Mouse (Mus musculus): ENCODE measurements around the gene Gm7361. TPM values are rescaled to one million over a fixed set of nuclear protein-coding genes. Genes with fewer than 3 reads are reported as not detected.

Gm7361 gene
- not detected for total RNA-seq (2023)

GRCm38 (mm10) chr5:26257391-26257790, at the start of gene Gm7361:
Gm7361 (plus strand) TSS chr5:26257691.

Other genes starting within 250 kb of the Gm7361 start
- gene Gm5862, start 234.8 kb upstream of the Gm7361 start, total RNA-seq (2023), result not detected
- gene Speer4a, start 218.1 kb upstream of the Gm7361 start, total RNA-seq (2023), result not detected
- gene Gm7347, start 199.1 kb upstream of the Gm7361 start, total RNA-seq (2023), result not detected
- not detected for gene Gm10471, start 168.4 kb upstream of the Gm7361 start, total RNA-seq (2023)
- gene 5031410I06Rik, start 152.3 kb upstream of the Gm7361 start, total RNA-seq (2023), result not detected
- gene Gm10220, start 136.3 kb upstream of the Gm7361 start, total RNA-seq (2023), result not detected

Measured in CD8-positive naive resting alpha-beta T cell, adult 57 days (primary cell).